Mouse (Mus musculus) kidney, adult 2 months (tissue): ENCODE measurements around the gene Igsf9b.

Experiments
- CTCF ChIP-seq: fragments of 200-500 bp; conservative IDR thresholded peaks from 2 replicates; pipeline ENCODE4 v1.5.1; 2011; ENCODE audit warnings: low read depth, mild to moderate bottlenecking, control low read depth, low read length, moderate library complexity, mixed read lengths; ENCODE audit not compliant: insufficient read depth, insufficient read length
- POLR2A ChIP-seq: fragments of 200-500 bp; IDR thresholded peaks from one replicate; pipeline ENCODE4 v1.6.1; 2011; ENCODE audit warnings: low read depth, low read length, control low read depth

DNA sequence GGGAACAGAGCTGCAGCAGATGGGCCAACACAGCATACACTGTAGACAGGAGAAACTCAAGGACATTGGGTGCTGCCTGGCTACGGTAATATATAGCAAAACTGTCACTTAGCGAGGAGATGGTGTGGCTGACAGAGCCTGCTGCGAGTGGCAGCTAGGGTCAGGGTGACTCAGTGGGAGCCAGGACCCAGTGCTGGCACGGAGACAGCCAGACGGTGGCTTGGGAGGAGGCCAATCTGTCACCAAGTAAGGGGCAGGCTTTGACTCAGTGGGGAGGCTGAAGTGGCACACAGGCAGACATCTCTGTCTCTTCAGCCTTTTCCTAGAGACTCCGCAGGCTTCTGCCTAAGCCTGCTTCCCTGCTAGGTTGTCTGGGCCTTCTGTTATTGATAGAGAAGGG is 42.5 kb upstream of the Igsf9b start:
- TF ChIP-seq CTCF = no peak
- TF ChIP-seq POLR2A = no peak
